Mouse (Mus musculus) embryonic facial prominence, embryonic 13.5 days (tissue): ENCODE measurements at regions not wholly inside any gene's neighbourhood (a gene's known extent, or its start where the extent isn't known, plus 50 kb on each side); places are given as distances from the start of the nearest gene placed in this dataset.

Source experiments
- ATAC-seq: fragments of 200-750 bp; cut with Nextera tagmentation; 2 replicates; pipeline ENCODE4 v1.8.0; 2017; ENCODE audit warnings: low read depth; ENCODE audit not compliant: insufficient number of reproducible peaks, insufficient read depth, low FRiP score, low TSS enrichment
- H3K27ac ChIP-seq: fragments of 300-500 bp; sonication (generic); 2 replicates; pipeline ENCODE4 v1.5.1; 2015; ENCODE audit warnings: moderate library complexity, mild to moderate bottlenecking, inconsistent platforms
- H3K27me3 ChIP-seq: fragments of 300-500 bp; sonication (generic); 2 replicates; pipeline ENCODE4 v1.6.1; 2015; ENCODE audit warnings: mild to moderate bottlenecking, inconsistent platforms
- H3K36me3 ChIP-seq: fragments of 300-500 bp; sonication (generic); 2 replicates; pipeline ENCODE4 v1.6.1; 2015; ENCODE audit warnings: mild to moderate bottlenecking, inconsistent platforms
- H3K4me1 ChIP-seq: fragments of 300-500 bp; sonication (generic); 2 replicates; pipeline ENCODE4 v1.6.1; 2015; ENCODE audit warnings: inconsistent platforms
- H3K4me2 ChIP-seq: fragments of 300-500 bp; sonication (generic); 2 replicates; pipeline ENCODE4 v1.6.1; 2015; ENCODE audit warnings: moderate library complexity, mild to moderate bottlenecking, inconsistent platforms
- H3K4me3 ChIP-seq: fragments of 300-500 bp; sonication (generic); 2 replicates; pipeline ENCODE4 v1.5.1; 2015; ENCODE audit warnings: mild to moderate bottlenecking, inconsistent platforms
- H3K9ac ChIP-seq: fragments of 300-500 bp; sonication (generic); 2 replicates; pipeline ENCODE4 v1.6.1; 2015; ENCODE audit warnings: mild to moderate bottlenecking, inconsistent platforms
- H3K9me3 ChIP-seq: fragments of 300-500 bp; sonication (generic); 2 replicates; pipeline ENCODE4 v1.6.1; 2016; ENCODE audit warnings: inconsistent platforms
- WGBS: fragments of 180-500 bp; shearing (Covaris S2); methylation state at CpG from one replicate; pipeline ENCODE4 v1.1.7; 2015; ENCODE audit warnings: mixed read lengths; 5-methylcytosine and 5-hydroxymethylcytosine counted together

DNA sequence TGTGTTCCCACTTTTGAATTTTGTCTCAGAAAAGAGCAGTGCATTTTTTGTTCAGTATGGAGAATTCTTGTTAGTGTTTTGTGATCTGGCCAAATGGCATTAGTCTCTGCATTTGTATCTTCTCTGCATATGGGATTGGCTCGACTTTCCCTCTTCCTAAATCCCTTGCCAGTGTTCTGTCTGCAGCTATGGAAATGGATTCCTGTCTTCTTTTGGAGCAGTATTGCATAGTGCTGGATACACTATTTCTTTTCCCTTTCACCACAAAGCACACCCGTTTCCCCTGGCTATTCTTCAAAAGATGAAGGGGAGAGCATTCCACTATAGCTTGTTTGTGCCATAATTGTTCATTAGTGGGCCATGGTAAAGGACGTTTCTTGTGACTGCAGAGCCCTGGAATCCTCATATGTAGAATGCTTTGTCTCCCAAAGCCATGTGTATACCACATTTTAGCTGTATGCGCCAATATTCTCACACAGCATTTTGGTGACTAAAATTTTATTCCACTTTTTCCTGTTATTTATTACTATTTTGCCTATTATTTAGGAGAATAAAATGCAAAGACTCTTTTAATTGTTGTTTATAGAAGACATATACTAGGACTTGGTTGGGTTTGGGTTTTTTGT lies 197.8 kb downstream of the Hs3st1 start:
- Histone ChIP-seq H3K4me1 (no peaks in the 10 kb centered on the region), H3K27ac (no peak overlapping the region), H3K27me3 (no peaks in the 10 kb centered on the region), H3K9me3 (no peaks in the 10 kb centered on the region), H3K4me2 (no peak overlapping the region), H3K9ac (no peak overlapping the region), H3K4me3 (no peak overlapping the region), H3K36me3 (no peaks in the 10 kb centered on the region)
- ATAC-seq, result no peak
- WGBS, result 62% methylated on average over 4 of the region's 4 CpGs

- Histone ChIP-seq H3K9me3 (no peaks in the 10 kb centered on the region), H3K4me1 (no peaks in the 10 kb centered on the region), H3K36me3 (no peaks in the 10 kb centered on the region), H3K9ac (no peak overlapping the region), H3K4me2 (no peak overlapping the region), H3K27ac (no peak overlapping the region), H3K27me3 (no peaks in the 10 kb centered on the region), H3K4me3 (no peak overlapping the region)
- ATAC-seq, result no peak
- 67% methylated on average over 2 of the region's 2 CpGs for WGBS
Measured at GRCm38 (mm10) chr5:39537044-39537443, 218.2 kb downstream of the Hs3st1 start.

DNA sequence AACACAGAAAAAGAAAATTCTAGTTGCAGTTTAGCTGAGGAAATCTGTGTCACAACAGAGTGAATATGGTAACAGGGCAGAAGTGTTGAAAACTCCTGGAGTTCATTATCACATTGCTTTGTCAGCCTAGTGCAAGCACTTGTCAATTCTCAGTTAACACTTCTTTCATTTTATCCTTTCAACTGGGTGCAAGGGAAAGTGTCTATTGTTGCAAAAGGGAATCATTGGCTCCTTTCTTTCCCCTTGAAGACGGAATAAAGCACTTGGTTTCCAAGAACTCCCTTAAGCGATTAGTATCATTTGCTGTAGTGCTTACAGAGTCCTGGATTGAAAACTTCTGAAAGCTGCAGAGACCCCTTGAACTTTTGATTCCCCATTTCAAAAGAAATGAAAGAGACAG lies 218.9 kb downstream of the Hs3st1 start:
- H3K27me3 ChIP-seq, result no peaks in the 10 kb centered on the region
- no peaks in the 10 kb centered on the region for H3K36me3 ChIP-seq
- ATAC-seq, result no peak
- WGBS, result 58% methylated on average over 2 of the region's 2 CpGs
- no peak overlapping the region for H3K4me3 ChIP-seq
- H3K4me1 ChIP-seq, result no peaks in the 10 kb centered on the region
- H3K9me3 ChIP-seq, result no peaks in the 10 kb centered on the region
- no peak overlapping the region for H3K4me2 ChIP-seq
- no peak overlapping the region for H3K27ac ChIP-seq
- H3K9ac ChIP-seq, result no peak overlapping the region

DNA sequence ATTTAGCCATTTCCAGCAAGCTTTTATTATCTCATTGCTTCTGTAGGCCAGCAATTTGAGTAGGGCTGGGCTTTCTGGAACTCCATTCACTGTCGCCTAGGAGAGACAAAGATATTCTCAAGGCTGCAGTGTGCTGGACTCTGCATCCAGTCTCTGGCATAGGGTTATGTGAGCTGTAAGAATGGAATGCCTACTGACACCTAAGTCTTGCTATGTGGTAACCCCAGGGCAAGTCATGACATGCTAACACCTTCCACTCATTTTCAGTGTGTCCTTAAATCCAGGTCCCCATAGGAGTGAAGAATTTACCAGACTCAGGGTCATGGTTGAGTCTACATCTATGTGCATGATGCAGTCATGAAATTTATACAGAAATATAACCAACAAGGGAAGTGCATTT lies 245.0 kb downstream of the Hs3st1 start:
- WGBS, result 67% methylated on average over 1 of the region's 1 CpGs
- Histone ChIP-seq H3K4me1 (no peaks in the 10 kb centered on the region), H3K9me3 (no peaks in the 10 kb centered on the region), H3K36me3 (no peaks in the 10 kb centered on the region), H3K27me3 (no peaks in the 10 kb centered on the region), H3K9ac (no peak overlapping the region), H3K4me2 (no peak overlapping the region), H3K27ac (no peak overlapping the region), H3K4me3 (no peak overlapping the region)
- ATAC-seq, result no peak

DNA sequence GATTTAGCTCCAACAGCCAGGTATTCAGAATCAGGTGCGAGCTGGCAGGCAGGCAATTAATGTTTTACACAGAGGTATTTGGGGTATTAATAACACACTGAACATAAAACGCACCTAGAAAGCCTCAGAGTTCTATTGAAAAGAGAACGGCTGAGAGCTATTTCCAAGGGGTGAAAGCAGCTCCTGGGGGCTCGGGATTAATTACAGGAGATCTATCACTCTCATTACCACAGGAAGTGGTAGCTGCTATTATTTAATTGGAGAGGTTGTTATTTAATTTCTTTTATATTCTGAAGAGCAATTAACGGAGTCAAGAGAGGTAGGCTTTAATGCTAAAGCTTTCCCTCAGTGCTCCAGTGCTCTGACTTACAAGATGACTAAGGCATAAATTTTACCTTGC lies 272.5 kb downstream of the Hs3st1 start:
- Histone ChIP-seq H3K4me2 (no peak overlapping the region), H3K27me3 (no peaks in the 10 kb centered on the region), H3K9me3 (no peaks in the 10 kb centered on the region), H3K27ac (no peak overlapping the region), H3K36me3 (no peaks in the 10 kb centered on the region), H3K4me1 (no peaks in the 10 kb centered on the region), H3K4me3 (no peak overlapping the region), H3K9ac (no peak overlapping the region)
- ATAC-seq, result no peak
- WGBS, result 48% methylated on average over 5 of the region's 5 CpGs

DNA sequence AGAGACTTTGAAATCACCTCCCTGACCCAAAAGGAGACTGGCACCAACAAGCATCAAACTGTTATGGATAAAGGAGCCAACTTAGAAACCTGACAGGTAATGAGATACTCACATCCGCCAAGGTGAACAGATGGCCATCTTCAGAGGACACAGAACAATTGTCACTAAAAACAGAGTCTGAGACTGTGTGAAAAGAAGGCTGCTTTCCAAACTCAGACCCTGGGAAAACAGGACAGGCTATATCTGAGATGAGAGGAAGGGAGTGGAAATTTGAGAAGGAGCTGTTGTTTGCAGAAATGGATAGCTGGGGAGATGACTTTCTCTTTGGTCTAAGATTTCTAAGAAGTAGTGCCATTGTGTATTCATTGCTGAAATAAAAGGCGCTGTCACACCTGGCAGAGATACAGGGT lies 297.2 kb downstream of the Hs3st1 start:
- ATAC-seq, result no peak
- 80% methylated on average over 2 of the region's 2 CpGs for WGBS
- no peaks in the 10 kb centered on the region for H3K9me3 ChIP-seq

GRCm38 (mm10) chr5:39453706-39454105 lies 301.6 kb downstream of the Hs3st1 start:
- H3K9ac ChIP-seq, result no peak overlapping the region
- H3K27me3 ChIP-seq, result no peaks in the 10 kb centered on the region
- H3K36me3 ChIP-seq, result no peaks in the 10 kb centered on the region
- no peaks in the 10 kb centered on the region for H3K4me1 ChIP-seq
- ATAC-seq, result no peak
- no peaks in the 10 kb centered on the region for H3K9me3 ChIP-seq
- no peak overlapping the region for H3K27ac ChIP-seq
- H3K4me3 ChIP-seq, result no peak overlapping the region
- no peak overlapping the region for H3K4me2 ChIP-seq

More for the DNA sequence above, 297.2 kb downstream of the Hs3st1 start:
- Histone ChIP-seq H3K4me2 (no peak overlapping the region), H3K4me3 (no peak overlapping the region), H3K36me3 (no peaks in the 10 kb centered on the region), H3K4me1 (no peaks in the 10 kb centered on the region), H3K27ac (no peak overlapping the region), H3K9ac (no peak overlapping the region), H3K27me3 (no peaks in the 10 kb centered on the region)

- no peaks in the 10 kb centered on the region for H3K36me3 ChIP-seq
- no peak overlapping the region for H3K9ac ChIP-seq
- no peak overlapping the region for H3K27ac ChIP-seq
- H3K4me2 ChIP-seq, result no peak overlapping the region
- H3K9me3 ChIP-seq, result no peaks in the 10 kb centered on the region
- no peaks in the 10 kb centered on the region for H3K4me1 ChIP-seq
- H3K27me3 ChIP-seq, result no peaks in the 10 kb centered on the region
- 86% methylated on average over 3 of the region's 3 CpGs for WGBS
- H3K4me3 ChIP-seq, result no peak overlapping the region
- ATAC-seq, result no peak
Measured at GRCm38 (mm10) chr5:39440817-39441216, 314.5 kb downstream of the Hs3st1 start.

DNA sequence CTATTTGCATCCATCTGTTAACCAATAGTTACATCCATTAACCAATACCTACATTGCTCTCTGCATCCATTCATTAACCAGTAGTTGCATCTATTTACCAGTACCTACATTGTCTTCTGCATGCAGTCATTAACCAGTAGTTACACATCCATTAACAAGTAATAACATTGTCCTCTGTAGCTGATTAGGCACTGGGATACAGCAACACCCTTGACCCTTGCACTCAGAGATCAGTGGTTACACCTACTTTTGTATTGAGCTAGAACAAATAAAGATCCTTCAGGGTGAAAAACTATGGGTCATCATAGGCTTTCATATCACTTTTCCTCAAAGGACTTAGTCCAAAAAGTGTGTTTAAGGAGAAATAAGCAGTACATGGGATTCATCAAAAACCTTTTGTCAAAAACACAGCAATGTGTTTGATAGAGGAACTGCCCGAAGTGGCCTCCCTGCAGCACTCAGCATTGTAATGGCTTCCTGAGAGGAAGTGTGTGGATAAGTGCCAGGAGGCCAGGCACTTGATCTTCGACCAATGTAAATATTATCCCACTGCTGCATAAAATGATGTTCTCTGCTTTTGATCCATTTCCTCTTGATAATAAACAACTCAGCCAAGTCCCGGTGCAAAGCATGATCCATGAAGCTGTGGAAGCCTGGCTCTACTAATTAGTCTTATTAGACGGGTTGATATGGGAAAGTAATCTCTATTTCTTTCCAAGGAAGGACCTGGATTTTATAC lies 317.6 kb downstream of the Hs3st1 start:
- 67% methylated on average over 4 of the region's 4 CpGs for WGBS
- Histone ChIP-seq H3K9me3 (no peaks in the 10 kb centered on the region), H3K36me3 (no peaks in the 10 kb centered on the region), H3K4me1 (no peaks in the 10 kb centered on the region), H3K27ac (no peak overlapping the region), H3K9ac (no peak overlapping the region), H3K4me2 (no peak overlapping the region), H3K4me3 (no peak overlapping the region), H3K27me3 (no peaks in the 10 kb centered on the region)
- ATAC-seq, result no peak

DNA sequence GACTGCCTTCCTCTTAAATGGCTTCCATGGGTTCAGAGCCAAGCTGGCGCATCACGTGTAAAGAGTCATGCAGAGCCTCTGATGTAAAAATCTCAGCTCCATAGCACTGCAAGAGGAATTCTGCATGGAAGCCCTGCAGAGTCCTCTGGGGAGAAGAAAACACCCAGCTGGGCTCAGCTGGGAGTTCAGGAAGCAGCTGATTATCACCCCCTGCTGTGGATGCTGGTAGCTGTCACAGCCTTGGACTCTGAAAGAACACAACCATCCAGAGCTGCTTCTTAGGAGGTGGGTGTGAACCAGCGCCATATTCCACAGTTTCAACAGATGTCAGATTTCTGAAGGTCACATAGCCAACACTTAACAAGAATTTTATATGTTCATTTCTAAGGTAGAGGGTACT lies 329.2 kb downstream of the Hs3st1 start:
- Histone ChIP-seq H3K36me3 (no peaks in the 10 kb centered on the region), H3K27me3 (no peaks in the 10 kb centered on the region), H3K4me3 (no peak overlapping the region), H3K9ac (no peak overlapping the region), H3K4me1 (no peaks in the 10 kb centered on the region), H3K9me3 (no peaks in the 10 kb centered on the region), H3K4me2 (no peak overlapping the region), H3K27ac (no peak overlapping the region)
- WGBS, result 61% methylated on average over 3 of the region's 3 CpGs
- no peak for ATAC-seq

DNA sequence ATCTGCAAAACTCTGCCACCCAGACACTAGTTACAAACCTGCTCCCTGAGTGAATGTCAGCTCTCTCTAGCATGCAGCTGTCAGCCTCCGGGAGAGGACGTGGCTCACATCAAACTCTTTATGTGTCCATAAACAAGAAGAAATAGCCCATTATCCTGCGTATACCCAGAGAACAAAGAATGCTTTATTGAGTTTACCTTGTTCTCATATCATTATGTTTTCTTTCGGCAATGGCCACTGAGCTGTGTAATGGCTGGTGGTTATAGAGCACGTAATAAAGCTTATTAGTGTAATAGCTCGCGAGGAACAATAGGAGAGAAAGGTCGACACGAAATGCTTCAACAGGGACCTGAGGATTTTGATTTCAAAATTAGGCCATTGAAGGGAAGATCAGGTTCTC lies 331.6 kb downstream of the Hs3st1 start:
- no peak for ATAC-seq
- Histone ChIP-seq H3K4me2 (no peak overlapping the region), H3K36me3 (no peaks in the 10 kb centered on the region), H3K9me3 (no peaks in the 10 kb centered on the region), H3K27ac (no peak overlapping the region), H3K9ac (no peak overlapping the region), H3K4me1 (no peaks in the 10 kb centered on the region), H3K4me3 (no peak overlapping the region), H3K27me3 (no peaks in the 10 kb centered on the region)
- WGBS, result 71% methylated on average over 9 of the region's 9 CpGs

- Histone ChIP-seq H3K4me1 (peaks cover 12% of the 10 kb centered on the region), H3K9me3 (no peaks in the 10 kb centered on the region), H3K27me3 (no peaks in the 10 kb centered on the region), H3K36me3 (no peaks in the 10 kb centered on the region), H3K4me2 (no peak overlapping the region), H3K27ac (no peak overlapping the region), H3K4me3 (no peak overlapping the region), H3K9ac (no peak overlapping the region)
- whole genome bisulfite sequencing, result 86% methylated on average over 1 of the region's 1 CpGs
- no peak for ATAC-seq
Measured at GRCm38 (mm10) chr5:39418795-39419194, 336.5 kb downstream of the Hs3st1 start.
